Mouse (Mus musculus) brown adipose tissue, adult 24 weeks (tissue): ENCODE measurements around the gene Gm13757. TPM values are rescaled to one million over a fixed set of nuclear protein-coding genes. Genes with fewer than 3 reads are reported as not detected.
"Not testable (repeated sequence)": the region's sequence is repeated elsewhere in the genome, so short reads cannot be mapped to it uniquely, and the experiment has no call there.

Experiments used
- H3K27ac ChIP-seq: fragments of 200-500 bp; replicated peaks from 2 replicates; pipeline ENCODE4 v1.5.1; 2012; ENCODE audit warnings: low read depth, mild to moderate bottlenecking, low read length
- H3K4me1 ChIP-seq: fragments of 200-500 bp; 2 replicates; pipeline ENCODE4 v1.6.1; 2012; ENCODE audit warnings: low read length, mixed read lengths; ENCODE audit not compliant: control insufficient read depth, insufficient read depth, insufficient read length
- H3K4me3 ChIP-seq: fragments of 200-500 bp; 2 replicates; pipeline ENCODE4 v1.5.1; 2012; ENCODE audit warnings: low read depth, mild to moderate bottlenecking, low read length, moderate library complexity; ENCODE audit not compliant: insufficient read depth
- polyA plus RNA-seq: library from polyadenylated mRNA; stranded (reverse); fragments of >200 nt; gene quantifications from 2 replicates; pipeline ENCODE4 v1.2.4, GENCODE M21; 2012; ENCODE audit not compliant: missing spikeins, insufficient read depth, insufficient read length

The Gm13757 gene
- polyA plus RNA-seq, result not detected in 2 replicates

GRCm38 (mm10) chr2:88449031-88449430 lies at the start of gene Gm13757:
Gene Gm13757 (minus strand): TSS chr2:88449131.
- Histone ChIP-seq H3K4me3 (no peak within 1 kb of the TSS), H3K27ac (no peak within 1 kb of the TSS), H3K4me1 (no peaks in the 10 kb centered on the region)

GRCm38 (mm10) chr2:88493020-88493419 lies 44.1 kb upstream of the Gm13757 start, which contains the start of gene Olfr1185-ps1:
Gene Olfr1185-ps1 (plus strand): TSS chr2:88493320.
- H3K4me3 ChIP-seq, result no peak within 1 kb of the TSS
- H3K27ac ChIP-seq, result no peak within 1 kb of the TSS
- H3K4me1 ChIP-seq, result no peaks in the 10 kb centered on the region

- no peak within 1 kb of the TSS for H3K27ac ChIP-seq
Measured at GRCm38 (mm10) chr2:88483298-88483697, 34.4 kb upstream of the Gm13757 start, which contains the start of gene Olfr1184. Gene Olfr1184 (plus strand): TSS chr2:88483598.

GRCm38 (mm10) chr2:88454567-88454966 lies 5.6 kb upstream of the Gm13757 start, which contains the start of gene Olfr1183:
Gene Olfr1183 (plus strand): TSS chr2:88454867.
- not testable (repeated sequence) for H3K4me1 ChIP-seq, H3K27ac ChIP-seq, H3K4me3 ChIP-seq

More at GRCm38 (mm10) chr2:88483298-88483697, 34.4 kb upstream of the Gm13757 start, which contains the start of gene Olfr1184:
- Histone ChIP-seq H3K4me3 (no peak within 1 kb of the TSS), H3K4me1 (no peaks in the 10 kb centered on the region)

- Histone ChIP-seq H3K27ac (no peak within 1 kb of the TSS), H3K4me3 (no peak within 1 kb of the TSS), H3K4me1 (no peaks in the 10 kb centered on the region)
Measured at GRCm38 (mm10) chr2:88426071-88426470, 22.9 kb downstream of the Gm13757 start, which contains the start of gene Olfr1181. Gene Olfr1181 (minus strand): TSS chr2:88426171.

GRCm38 (mm10) chr2:88419051-88419450 lies 29.9 kb downstream of the Gm13757 start, which contains the start of gene Olfr1180:
Gene Olfr1180 (minus strand): TSS chr2:88419151.
- no peak within 1 kb of the TSS for H3K27ac ChIP-seq
- no peaks in the 10 kb centered on the region for H3K4me1 ChIP-seq
- H3K4me3 ChIP-seq, result no peak within 1 kb of the TSS

- Histone ChIP-seq H3K4me1 (no peaks in the 10 kb centered on the region), H3K27ac (no peak within 1 kb of the TSS), H3K4me3 (no peak within 1 kb of the TSS)
Measured at GRCm38 (mm10) chr2:88406353-88406752, 42.6 kb downstream of the Gm13757 start, which contains the start of gene Olfr1179. Gene Olfr1179 (minus strand): TSS chr2:88406453.

Other genes starting within 250 kb of the Gm13757 start
- not detected in 2 replicates for gene Olfr1170, start 220.8 kb downstream of the Gm13757 start, polyA plus RNA-seq
- not detected in 2 replicates for gene Olfr1173, start 169.3 kb downstream of the Gm13757 start, polyA plus RNA-seq
- not detected in 2 replicates for gene Olfr1174-ps, start 134.0 kb downstream of the Gm13757 start, polyA plus RNA-seq
- not detected in 2 replicates for gene Olfr1175-ps, start 121.9 kb downstream of the Gm13757 start, polyA plus RNA-seq
- not detected in 2 replicates for gene Olfr1176, start 112.4 kb downstream of the Gm13757 start, polyA plus RNA-seq
- gene Olfr1177-ps, start 102.6 kb downstream of the Gm13757 start, polyA plus RNA-seq, result not detected in 2 replicates
- not detected in 2 replicates for gene Olfr1178, start 62.1 kb downstream of the Gm13757 start, polyA plus RNA-seq
- not detected in 2 replicates for gene Olfr1179, start 42.7 kb downstream of the Gm13757 start, polyA plus RNA-seq
- not detected in 2 replicates for gene Olfr1180, start 30.0 kb downstream of the Gm13757 start, polyA plus RNA-seq
- gene Olfr1181, start 23.0 kb downstream of the Gm13757 start, polyA plus RNA-seq, result not detected in 2 replicates
- gene Olfr1183, start 5.7 kb upstream of the Gm13757 start, polyA plus RNA-seq, result not detected in 2 replicates
- not detected in 2 replicates for gene Olfr1184, start 34.5 kb upstream of the Gm13757 start, polyA plus RNA-seq
- not detected in 2 replicates for gene Olfr1185-ps1, start 44.2 kb upstream of the Gm13757 start, polyA plus RNA-seq
- not detected in 2 replicates for gene Olfr1186, start 69.4 kb upstream of the Gm13757 start, polyA plus RNA-seq
- gene Olfr1188, start 107.8 kb upstream of the Gm13757 start, polyA plus RNA-seq, result not detected in 2 replicates
- not detected in 2 replicates for gene Olfr1189, start 137.3 kb upstream of the Gm13757 start, polyA plus RNA-seq
- gene Olfr1191-ps1, start 191.4 kb upstream of the Gm13757 start, polyA plus RNA-seq, result not detected in 2 replicates
- not detected in 2 replicates for gene Olfr1192-ps1, start 199.4 kb upstream of the Gm13757 start, polyA plus RNA-seq
- not detected in 2 replicates for gene Olfr1193, start 226.5 kb upstream of the Gm13757 start, polyA plus RNA-seq
- gene Olfr1195, start 240.1 kb upstream of the Gm13757 start, polyA plus RNA-seq, result not detected in 2 replicates